Mouse (Mus musculus): ENCODE data around the gene Cacna1c. TPM values are rescaled to one million over a fixed set of nuclear protein-coding genes. Genes with fewer than 3 reads are reported as not detected.

Cacna1c gene
- polyA plus RNA-seq, 1 experiment from 2014 or later: 4.0 TPM

DNA sequence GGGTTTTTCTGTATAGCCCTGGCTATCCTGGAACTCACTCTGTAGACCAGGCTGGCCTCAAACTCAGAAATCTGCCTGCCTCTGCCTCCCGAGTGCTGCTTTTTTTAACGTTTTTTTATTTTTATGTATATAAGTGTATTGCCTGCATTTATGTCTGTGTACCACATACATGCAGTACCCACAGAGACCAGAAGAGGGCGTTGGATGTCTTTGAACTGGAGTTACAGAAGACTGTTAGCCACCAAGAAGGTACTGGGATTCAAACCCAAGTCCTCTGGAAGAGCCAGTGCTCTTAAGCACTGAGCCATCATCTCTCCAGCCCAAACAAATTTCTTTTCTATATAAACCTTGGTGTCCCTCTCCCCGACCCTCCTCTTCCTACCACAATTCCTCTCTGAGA, 77.8 kb downstream of the Cacna1c start:
- no peaks in the 10 kb centered on the region for H3K27me3 ChIP-seq (ENCODE audit: control insufficient read depth, insufficient read depth, low read length)
- WGBS: 57% methylated on average over 4 of the region's 4 CpGs

DNA sequence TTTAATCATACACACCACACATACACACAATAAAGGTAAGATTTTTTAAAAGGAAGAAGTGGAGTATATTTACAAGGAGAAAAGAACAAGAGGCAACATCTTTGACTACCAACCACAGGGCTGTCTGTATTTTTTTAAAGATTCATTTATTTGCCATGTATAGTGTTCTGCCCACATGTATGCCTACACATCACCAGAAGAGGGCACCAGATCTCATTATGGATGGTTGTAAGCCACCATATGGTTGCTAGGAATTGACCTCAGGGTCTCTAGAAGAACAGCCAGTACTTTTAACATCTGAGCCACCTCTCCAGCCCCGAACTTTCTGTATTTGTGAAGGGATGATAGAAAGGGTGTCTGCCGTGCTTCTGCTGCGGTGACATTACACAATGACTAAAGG, 79.9 kb downstream of the Cacna1c start:
- 96% methylated on average over 3 of the region's 3 CpGs for WGBS

More for the DNA sequence above, 77.8 kb downstream of the Cacna1c start:
- Histone ChIP-seq H3K4me2 (replicated peaks; ENCODE audit: low read depth, low read length) (no peak overlapping the region), H3K27ac (ENCODE audit: low read depth, low read length) (no peak overlapping the region), H3K9me3 (ENCODE audit: control insufficient read depth, low read length) (no peaks in the 10 kb centered on the region), H3K4me1 (replicated peaks; ENCODE audit: control insufficient read depth, insufficient read depth, low read length) (no peaks in the 10 kb centered on the region; the same call in 1 of the 2 replicates), H3K36me3 (ENCODE audit: control insufficient read depth, insufficient read depth, low read length) (no peaks in the 10 kb centered on the region), H3K9ac (ENCODE audit: low read depth, low read length) (no peak overlapping the region), H3K4me3 (ENCODE audit: low read depth, low read length) (no peak overlapping the region)
- ATAC-seq (ENCODE audit: low FRiP score): no peak
- no peak for DNase-seq (ENCODE audit: low spot score)

DNA sequence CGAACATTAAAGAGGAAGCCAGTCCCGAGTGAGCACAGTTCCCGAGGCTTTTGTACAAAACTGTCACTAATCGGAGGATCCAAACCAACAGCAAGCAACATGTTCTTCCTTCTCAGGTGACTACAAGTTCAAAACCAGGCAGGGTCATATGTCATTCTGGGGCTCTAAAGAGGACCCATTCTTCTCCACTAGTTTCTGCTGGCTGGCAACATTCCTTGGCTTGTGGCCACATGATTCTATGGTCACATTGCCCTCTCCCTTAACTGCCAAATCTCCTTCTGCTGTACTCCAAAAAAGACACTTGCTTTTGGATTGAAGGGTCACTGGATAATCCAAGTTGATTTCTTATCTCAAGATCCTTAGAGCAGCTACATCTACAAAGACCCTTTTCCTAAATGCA, 82.9 kb downstream of the Cacna1c start:
- H3K4me1 ChIP-seq (replicated peaks; ENCODE audit: control insufficient read depth, insufficient read depth, low read length): no peaks in the 10 kb centered on the region; the same call in 1 of the 2 replicates
- no peaks in the 10 kb centered on the region for H3K36me3 ChIP-seq (ENCODE audit: control insufficient read depth, insufficient read depth, low read length)
- no peak for ATAC-seq (ENCODE audit: low FRiP score)
- no peaks in the 10 kb centered on the region for H3K27me3 ChIP-seq (ENCODE audit: control insufficient read depth, insufficient read depth, low read length)
- no peak overlapping the region for H3K4me3 ChIP-seq (ENCODE audit: low read depth, low read length)
- DNase-seq (ENCODE audit: low spot score): no peak
- no peak overlapping the region for H3K9ac ChIP-seq (ENCODE audit: low read depth, low read length)
- no peaks in the 10 kb centered on the region for H3K9me3 ChIP-seq (ENCODE audit: control insufficient read depth, low read length)
- no peak overlapping the region for H3K27ac ChIP-seq (ENCODE audit: low read depth, low read length)
- 87% methylated on average over 4 of the region's 4 CpGs for WGBS
- H3K4me2 ChIP-seq (replicated peaks; ENCODE audit: low read depth, low read length): no peak overlapping the region

More for the DNA sequence above, 79.9 kb downstream of the Cacna1c start:
- Histone ChIP-seq H3K27me3 (ENCODE audit: control insufficient read depth, insufficient read depth, low read length) (no peaks in the 10 kb centered on the region), H3K4me1 (replicated peaks; ENCODE audit: control insufficient read depth, insufficient read depth, low read length) (no peaks in the 10 kb centered on the region; the same call in 1 of the 2 replicates), H3K4me3 (ENCODE audit: low read depth, low read length) (no peak overlapping the region), H3K36me3 (ENCODE audit: control insufficient read depth, insufficient read depth, low read length) (no peaks in the 10 kb centered on the region), H3K27ac (ENCODE audit: low read depth, low read length) (no peak overlapping the region), H3K9ac (ENCODE audit: low read depth, low read length) (no peak overlapping the region), H3K9me3 (ENCODE audit: control insufficient read depth, low read length) (no peaks in the 10 kb centered on the region), H3K4me2 (replicated peaks; ENCODE audit: low read depth, low read length) (no peak overlapping the region)
- no peak for ATAC-seq (ENCODE audit: low FRiP score)
- DNase-seq (ENCODE audit: low spot score): no peak

DNA sequence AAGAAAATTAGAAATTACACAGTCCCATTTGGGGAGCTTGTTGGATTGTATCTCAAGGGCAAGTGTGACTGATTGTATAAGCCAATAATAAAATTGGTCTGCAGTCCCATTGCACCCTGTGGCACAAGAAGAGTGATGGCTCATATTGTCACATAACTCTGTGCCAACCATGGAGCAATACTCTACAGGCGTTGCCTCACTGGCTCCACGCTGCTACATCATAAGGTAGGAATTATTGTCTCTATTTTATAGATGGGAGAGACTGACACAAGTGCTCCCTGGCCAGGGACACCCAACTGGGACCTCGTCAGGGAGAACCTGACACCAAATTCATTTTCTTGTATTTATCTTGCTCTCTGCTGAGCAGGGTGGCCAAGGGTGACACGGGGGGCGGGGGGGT, 85.8 kb downstream of the Cacna1c start:
- ATAC-seq (ENCODE audit: low FRiP score) (no peak), DNase-seq (ENCODE audit: low spot score) (no peak)
- peaks cover 23% of the 10 kb centered on the region for H3K27me3 ChIP-seq (ENCODE audit: control insufficient read depth, insufficient read depth, low read length)
- no peak overlapping the region for H3K27ac ChIP-seq (ENCODE audit: low read depth, low read length)
- no peak overlapping the region for H3K9ac ChIP-seq (ENCODE audit: low read depth, low read length)
- H3K36me3 ChIP-seq (ENCODE audit: control insufficient read depth, insufficient read depth, low read length): no peaks in the 10 kb centered on the region
- no peaks in the 10 kb centered on the region for H3K4me1 ChIP-seq (replicated peaks; ENCODE audit: control insufficient read depth, insufficient read depth, low read length)
- WGBS: 78% methylated on average over 5 of the region's 5 CpGs
- no peak overlapping the region for H3K4me2 ChIP-seq (replicated peaks; ENCODE audit: low read depth, low read length)
- no peak overlapping the region for H3K4me3 ChIP-seq (ENCODE audit: low read depth, low read length)
- H3K9me3 ChIP-seq (ENCODE audit: control insufficient read depth, low read length): no peaks in the 10 kb centered on the region

DNA sequence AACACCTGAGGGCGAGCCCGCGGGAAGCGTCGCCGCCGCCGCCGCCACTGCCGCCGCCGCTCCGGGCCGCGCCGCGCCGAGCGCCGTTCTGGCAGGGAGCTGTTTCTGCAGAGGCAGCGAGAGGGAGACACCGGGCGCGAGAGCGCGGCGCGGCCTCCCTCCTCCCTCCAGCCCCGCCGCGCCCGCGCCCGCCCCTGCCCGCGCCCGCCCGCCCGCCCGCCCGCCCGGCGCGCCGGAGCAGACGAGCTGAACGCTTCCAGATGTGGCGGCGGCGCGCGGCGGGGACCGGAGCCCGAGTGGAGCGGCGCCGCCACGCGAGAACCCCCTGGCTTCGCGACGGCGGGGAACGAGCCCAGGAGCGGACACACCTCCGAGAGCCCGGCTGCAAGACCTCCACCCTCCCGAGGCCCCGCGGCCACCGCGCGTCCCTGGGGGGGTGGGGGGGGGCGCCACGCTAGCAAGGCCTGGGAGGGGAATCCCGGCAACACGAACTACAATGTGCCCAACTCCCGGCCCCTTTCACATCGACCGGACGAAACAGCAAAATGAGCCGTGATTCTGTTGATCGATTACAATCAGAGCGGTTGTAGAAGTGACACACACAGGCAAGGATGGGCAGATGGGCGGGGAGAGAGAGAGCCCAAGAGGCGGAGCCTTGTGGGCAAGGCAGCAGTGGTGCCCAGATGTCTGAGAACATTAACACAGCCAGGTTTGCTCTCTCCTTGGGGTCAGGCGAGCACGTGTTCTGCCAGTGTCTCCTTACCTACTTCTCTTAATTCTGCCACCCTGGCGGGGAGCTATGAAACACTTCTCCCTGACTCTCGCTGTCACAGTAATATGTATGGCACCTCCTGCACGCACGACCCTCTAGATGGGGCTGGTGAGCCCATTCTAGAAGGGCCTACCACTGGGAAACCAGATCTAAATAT, 87.5 kb downstream of the Cacna1c start:
- 1% methylated on average over 28 of the region's 93 CpGs for WGBS

DNA sequence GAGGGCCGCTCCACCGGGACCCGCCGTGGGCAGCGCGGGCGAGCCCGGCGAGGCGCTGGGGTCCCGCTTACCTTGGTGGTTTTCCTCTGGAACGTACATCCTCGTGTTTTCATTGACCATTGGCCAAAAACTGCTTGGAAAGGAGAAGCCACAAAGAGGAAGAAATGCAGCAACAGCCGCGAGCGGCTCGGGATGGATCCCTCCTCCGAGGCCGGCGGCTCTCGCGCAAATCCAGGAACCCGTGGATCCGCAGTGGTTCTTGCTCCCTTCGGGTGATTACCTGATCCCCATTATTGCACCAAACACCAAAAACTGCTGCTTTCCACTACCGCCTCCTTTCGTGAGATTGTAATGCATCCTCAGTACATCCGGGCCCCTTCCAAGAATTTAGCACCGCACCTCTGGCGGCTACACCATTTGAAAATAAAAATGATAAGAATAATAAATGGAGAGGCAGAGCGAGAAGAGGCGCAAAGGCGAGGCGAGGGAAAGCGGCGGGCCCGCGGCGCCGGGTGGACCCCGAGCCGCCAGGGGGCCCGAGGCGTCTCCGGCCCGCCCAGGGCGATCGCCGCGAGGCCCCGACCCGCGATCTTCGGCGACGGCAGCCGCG, 88.3 kb downstream of the Cacna1c start:
- ATAC-seq (ENCODE audit: low FRiP score) (no peak; the same call in 1 of the 2 replicates), DNase-seq (ENCODE audit: low spot score) (peak; percentile 65)
- H3K4me3 ChIP-seq (ENCODE audit: low read depth, low read length): peak overlapping the region; percentile 63
- H3K9me3 ChIP-seq (ENCODE audit: control insufficient read depth, low read length): no peaks in the 10 kb centered on the region
- H3K4me1 ChIP-seq (replicated peaks; ENCODE audit: control insufficient read depth, insufficient read depth, low read length): no peaks in the 10 kb centered on the region
- H3K27me3 ChIP-seq (ENCODE audit: control insufficient read depth, insufficient read depth, low read length): peaks cover 28% of the 10 kb centered on the region
- peak overlapping the region; percentile 81 for H3K9ac ChIP-seq (ENCODE audit: low read depth, low read length)
- H3K36me3 ChIP-seq (ENCODE audit: control insufficient read depth, insufficient read depth, low read length): no peaks in the 10 kb centered on the region
- peak overlapping the region; percentile 98 for H3K4me2 ChIP-seq (replicated peaks; ENCODE audit: low read depth, low read length)
- peak overlapping the region; percentile 82 for H3K27ac ChIP-seq (ENCODE audit: low read depth, low read length)
- under 1% methylated on average over 58 of the region's 58 CpGs for WGBS

More for the DNA sequence above, 87.5 kb downstream of the Cacna1c start:
- DNase-seq (ENCODE audit: low spot score) (peak; percentile 84), ATAC-seq (ENCODE audit: low FRiP score) (peak; percentile 79)
- no peaks in the 10 kb centered on the region for H3K9me3 ChIP-seq (ENCODE audit: control insufficient read depth, low read length)
- no peaks in the 10 kb centered on the region for H3K4me1 ChIP-seq (replicated peaks; ENCODE audit: control insufficient read depth, insufficient read depth, low read length)
- H3K4me3 ChIP-seq (ENCODE audit: low read depth, low read length): peak overlapping the region; percentile 63
- H3K9ac ChIP-seq (ENCODE audit: low read depth, low read length): peak overlapping the region; percentile 81
- peak overlapping the region; percentile 82 for H3K27ac ChIP-seq (ENCODE audit: low read depth, low read length)
- peaks cover 28% of the 10 kb centered on the region for H3K27me3 ChIP-seq (ENCODE audit: control insufficient read depth, insufficient read depth, low read length)
- no peaks in the 10 kb centered on the region for H3K36me3 ChIP-seq (ENCODE audit: control insufficient read depth, insufficient read depth, low read length)
- H3K4me2 ChIP-seq (replicated peaks; ENCODE audit: low read depth, low read length): peak overlapping the region; percentile 98

DNA sequence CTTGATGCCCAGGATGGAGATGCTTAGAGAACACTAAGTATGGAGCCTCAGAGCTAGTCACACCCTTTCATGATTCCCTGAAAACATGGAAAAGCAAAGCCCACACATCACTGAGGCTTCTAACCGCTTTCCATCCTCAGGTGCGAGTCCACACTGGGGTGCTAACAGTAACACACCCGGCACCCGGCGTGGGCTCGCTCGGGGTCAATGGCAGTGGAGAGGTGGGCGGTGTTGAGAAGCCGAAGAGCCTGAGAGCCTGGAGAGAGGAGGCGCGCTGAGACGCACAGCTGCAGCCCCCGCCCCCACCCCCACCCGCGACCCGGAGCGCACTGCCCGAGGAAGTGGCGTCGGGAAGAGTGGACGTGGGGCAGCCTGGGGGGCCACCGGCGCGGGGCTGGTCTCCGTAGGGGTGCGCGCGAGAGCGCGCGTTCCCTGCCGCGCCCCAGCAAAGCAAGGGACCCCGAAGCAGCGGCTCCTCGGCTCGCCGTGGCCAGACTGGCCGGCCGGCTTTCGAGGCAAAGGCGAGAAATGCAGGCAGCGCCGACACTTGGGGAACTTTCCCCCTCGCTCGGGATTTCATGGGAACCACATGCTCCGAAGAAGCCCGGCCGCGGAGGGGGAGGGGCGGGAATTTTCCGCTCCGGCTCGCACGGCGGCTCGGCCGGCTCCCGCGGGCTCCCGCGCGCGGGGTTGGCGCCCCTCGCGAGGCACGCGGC, 88.9 kb downstream of the Cacna1c start:
- Histone ChIP-seq H3K4me3 (ENCODE audit: low read depth, low read length) (peak overlapping the region; percentile 63), H3K9me3 (ENCODE audit: control insufficient read depth, low read length) (no peaks in the 10 kb centered on the region), H3K4me1 (replicated peaks; ENCODE audit: control insufficient read depth, insufficient read depth, low read length) (no peaks in the 10 kb centered on the region), H3K9ac (ENCODE audit: low read depth, low read length) (peak overlapping the region; percentile 81), H3K4me2 (replicated peaks; ENCODE audit: low read depth, low read length) (peak overlapping the region; percentile 98), H3K27ac (ENCODE audit: low read depth, low read length) (0 out of 2 replicates have a peak overlapping the region, but pooled peaks have one; percentile 82), H3K36me3 (ENCODE audit: control insufficient read depth, insufficient read depth, low read length) (no peaks in the 10 kb centered on the region), H3K27me3 (ENCODE audit: control insufficient read depth, insufficient read depth, low read length) (peaks cover 28% of the 10 kb centered on the region)
- under 1% methylated on average over 66 of the region's 69 CpGs for WGBS
- DNase-seq (ENCODE audit: low spot score): peak; percentile 77
- no peak for ATAC-seq (ENCODE audit: low FRiP score)

DNA sequence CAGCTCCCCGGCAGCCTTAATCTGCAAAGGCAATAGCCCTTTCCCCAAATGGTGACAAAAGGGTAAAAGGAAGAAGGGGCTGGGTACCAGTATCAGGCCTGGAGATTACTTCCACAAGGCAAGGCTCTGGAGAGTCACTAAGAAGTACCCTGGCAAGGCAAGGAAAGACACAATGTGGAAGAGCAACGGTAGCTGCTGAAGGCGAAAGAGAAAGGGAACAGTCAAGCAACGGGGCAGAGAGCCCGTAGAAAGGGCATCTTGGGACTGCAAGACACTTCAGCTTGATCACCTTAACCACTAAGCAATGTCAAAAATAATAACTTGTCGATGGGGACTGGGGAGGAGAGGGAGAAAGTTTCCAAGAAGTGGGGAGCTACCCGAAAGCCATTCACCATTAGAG, 89.5 kb downstream of the Cacna1c start:
- Histone ChIP-seq H3K4me2 (replicated peaks; ENCODE audit: low read depth, low read length) (peak overlapping the region; percentile 98), H3K27me3 (ENCODE audit: control insufficient read depth, insufficient read depth, low read length) (peaks cover 28% of the 10 kb centered on the region), H3K9me3 (ENCODE audit: control insufficient read depth, low read length) (no peaks in the 10 kb centered on the region), H3K27ac (ENCODE audit: low read depth, low read length) (no peak overlapping the region), H3K36me3 (ENCODE audit: control insufficient read depth, insufficient read depth, low read length) (no peaks in the 10 kb centered on the region), H3K4me3 (ENCODE audit: low read depth, low read length) (peak overlapping the region; percentile 63), H3K9ac (ENCODE audit: low read depth, low read length) (no peak overlapping the region), H3K4me1 (replicated peaks; ENCODE audit: control insufficient read depth, insufficient read depth, low read length) (no peaks in the 10 kb centered on the region)
- 17% methylated on average over 7 of the region's 7 CpGs for WGBS
- no peak for ATAC-seq (ENCODE audit: low FRiP score)
- peak; percentile 35 for DNase-seq (ENCODE audit: low spot score)

All from hindbrain, embryonic 11.5 days (tissue).